Mouse (Mus musculus): Measurements from ENCODE around the gene Klhl11. TPM values are rescaled to one million over a fixed set of nuclear protein-coding genes. Genes with fewer than 3 reads are reported as not detected.

Gene Klhl11
- polyA plus RNA-seq, 1 experiment from 2014 or later: 1.6 TPM

DNA sequence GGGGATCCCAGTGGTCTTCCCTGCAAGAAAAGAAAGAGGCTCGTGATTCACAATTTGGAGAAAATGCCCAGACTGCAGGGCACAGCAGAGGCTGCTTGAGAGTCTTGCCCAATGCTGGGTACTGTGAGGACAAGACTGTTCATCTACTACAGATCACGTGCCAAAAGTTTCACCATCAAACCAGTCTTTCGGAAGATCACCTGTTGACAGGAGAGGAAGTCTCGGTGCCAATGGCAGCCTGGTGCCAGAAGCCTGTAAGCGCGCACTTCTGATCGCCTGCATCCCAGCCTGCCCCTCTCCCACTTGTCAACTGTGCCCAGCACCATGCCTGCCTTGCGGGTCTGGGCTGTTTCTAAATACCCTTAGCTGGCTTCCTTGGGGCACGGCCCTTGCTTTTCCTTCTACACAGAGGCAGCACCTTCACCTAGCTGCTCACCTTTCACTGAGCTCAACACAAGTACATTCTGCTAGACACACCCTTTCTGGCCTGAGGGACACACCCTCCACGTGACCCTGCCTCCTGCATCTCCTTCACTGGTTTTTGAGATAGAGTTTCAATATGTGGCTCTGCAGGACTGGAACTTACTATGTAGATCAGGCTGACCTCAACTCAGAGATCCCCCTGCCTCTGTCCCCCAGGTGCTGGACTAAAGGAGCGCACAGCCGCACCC lies 32.6 kb upstream of the Klhl11 start:
- H3K4me1 ChIP-seq (replicated peaks): peaks cover 22% of the 10 kb centered on the region
- H3K27me3 ChIP-seq: no peaks in the 10 kb centered on the region
- ATAC-seq (ENCODE audit: insufficient read depth): no peak
- no peaks in the 10 kb centered on the region for H3K9me3 ChIP-seq (replicated peaks)
- WGBS (ENCODE audit: insufficient replicate concordance): 82% methylated on average over 12 of the region's 12 CpGs
- H3K9ac ChIP-seq: no peak overlapping the region
- H3K36me3 ChIP-seq (replicated peaks): peaks cover 82% of the 10 kb centered on the region
- no peak overlapping the region for H3K4me2 ChIP-seq
- no peak overlapping the region for H3K27ac ChIP-seq (replicated peaks)
- H3K4me3 ChIP-seq (replicated peaks): no peak overlapping the region

- Histone ChIP-seq H3K4me3 (replicated peaks) (no peak overlapping the region), H3K9me3 (replicated peaks) (no peaks in the 10 kb centered on the region), H3K27ac (replicated peaks) (no peak overlapping the region), H3K4me2 (no peak overlapping the region), H3K36me3 (replicated peaks) (peaks cover 92% of the 10 kb centered on the region), H3K4me1 (replicated peaks) (peaks cover 22% of the 10 kb centered on the region), H3K27me3 (no peaks in the 10 kb centered on the region), H3K9ac (no peak overlapping the region)
- no peak for ATAC-seq (ENCODE audit: insufficient read depth)
- WGBS (ENCODE audit: insufficient replicate concordance): 31% methylated on average over 6 of the region's 6 CpGs
Measured at GRCm38 (mm10) chr11:100501321-100501720, 28.8 kb upstream of the Klhl11 start.

DNA sequence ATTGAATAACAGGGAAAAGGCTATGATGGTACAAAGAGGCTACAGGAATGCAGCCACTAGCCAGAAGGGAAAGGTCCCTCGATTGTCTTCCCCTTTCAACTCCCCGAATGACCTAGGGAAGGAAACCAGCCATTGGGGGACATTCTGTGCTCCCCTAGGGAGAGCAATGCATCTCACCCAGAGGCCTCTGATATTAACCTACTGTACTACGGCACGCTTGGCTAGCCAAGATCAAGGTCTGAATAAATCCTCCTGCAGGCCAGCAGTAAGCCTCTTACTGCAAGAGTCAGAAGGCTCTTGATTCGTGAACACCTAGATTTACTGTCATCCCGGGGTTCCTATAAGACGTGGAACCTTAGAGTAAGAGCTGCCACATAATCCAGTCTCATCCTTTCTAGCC lies 28.1 kb upstream of the Klhl11 start:
- Histone ChIP-seq H3K27me3 (no peaks in the 10 kb centered on the region), H3K4me3 (replicated peaks) (no peak overlapping the region), H3K27ac (replicated peaks) (no peak overlapping the region), H3K9me3 (replicated peaks) (no peaks in the 10 kb centered on the region), H3K4me2 (no peak overlapping the region), H3K4me1 (replicated peaks) (peaks cover 22% of the 10 kb centered on the region), H3K36me3 (replicated peaks) (peaks cover 93% of the 10 kb centered on the region), H3K9ac (no peak overlapping the region)
- WGBS (ENCODE audit: insufficient replicate concordance): 77% methylated on average over 7 of the region's 7 CpGs
- no peak for ATAC-seq (ENCODE audit: insufficient read depth)

GRCm38 (mm10) chr11:100500241-100500640 lies 27.7 kb upstream of the Klhl11 start:
- ATAC-seq (ENCODE audit: insufficient read depth): no peak
- no peak overlapping the region for H3K4me3 ChIP-seq (replicated peaks)
- H3K27me3 ChIP-seq: no peaks in the 10 kb centered on the region
- H3K9me3 ChIP-seq (replicated peaks): no peaks in the 10 kb centered on the region
- peaks cover 18% of the 10 kb centered on the region for H3K4me1 ChIP-seq (replicated peaks)
- H3K36me3 ChIP-seq (replicated peaks): peaks cover 93% of the 10 kb centered on the region
- H3K9ac ChIP-seq: no peak overlapping the region
- WGBS (ENCODE audit: insufficient replicate concordance): 42% methylated on average over 3 of the region's 3 CpGs
- no peak overlapping the region for H3K4me2 ChIP-seq
- no peak overlapping the region for H3K27ac ChIP-seq (replicated peaks)

- no peak for ATAC-seq (ENCODE audit: insufficient read depth)
- Histone ChIP-seq H3K4me1 (replicated peaks) (no peaks in the 10 kb centered on the region), H3K9ac (no peak overlapping the region), H3K27ac (replicated peaks) (no peak overlapping the region), H3K9me3 (replicated peaks) (no peaks in the 10 kb centered on the region), H3K4me2 (no peak overlapping the region), H3K36me3 (replicated peaks) (peaks cover 96% of the 10 kb centered on the region), H3K4me3 (replicated peaks) (no peak overlapping the region), H3K27me3 (no peaks in the 10 kb centered on the region)
- WGBS (ENCODE audit: insufficient replicate concordance): 82% methylated on average over 12 of the region's 12 CpGs
Measured at GRCm38 (mm10) chr11:100493771-100494170, 21.2 kb upstream of the Klhl11 start.

DNA sequence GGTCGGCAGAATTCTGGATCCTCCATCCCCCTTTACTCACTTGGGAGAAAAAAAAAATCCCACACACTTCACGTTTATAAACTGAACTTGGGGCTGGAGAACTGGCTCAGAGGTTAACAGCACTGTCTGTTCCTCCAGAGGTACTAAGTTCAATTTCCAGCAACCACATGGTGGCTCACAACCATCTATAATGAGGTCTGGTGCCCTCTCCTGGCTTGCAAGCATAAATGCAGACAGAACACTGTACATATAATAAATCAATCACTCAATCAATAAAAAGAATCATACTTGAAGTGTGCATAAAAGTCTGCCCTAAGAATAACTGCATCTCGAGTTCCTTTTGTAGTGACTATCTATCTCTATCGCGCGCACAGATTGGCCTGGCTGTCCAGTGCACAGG lies 18.4 kb upstream of the Klhl11 start:
- Histone ChIP-seq H3K9ac (no peak overlapping the region), H3K4me2 (no peak overlapping the region), H3K4me3 (replicated peaks) (no peak overlapping the region), H3K27ac (replicated peaks) (no peak overlapping the region), H3K9me3 (replicated peaks) (no peaks in the 10 kb centered on the region), H3K36me3 (replicated peaks) (peaks cover 91% of the 10 kb centered on the region), H3K27me3 (no peaks in the 10 kb centered on the region), H3K4me1 (replicated peaks) (no peaks in the 10 kb centered on the region)
- no peak for ATAC-seq (ENCODE audit: insufficient read depth)
- 80% methylated on average over 6 of the region's 6 CpGs for WGBS (ENCODE audit: insufficient replicate concordance)

GRCm38 (mm10) chr11:100485801-100486538 lies 13.4 kb upstream of the Klhl11 start:
- H3K4me2 ChIP-seq: no peak overlapping the region
- no peaks in the 10 kb centered on the region for H3K27me3 ChIP-seq
- no peak overlapping the region for H3K27ac ChIP-seq (replicated peaks)
- ATAC-seq (ENCODE audit: insufficient read depth): no peak
- WGBS (ENCODE audit: insufficient replicate concordance): 76% methylated on average over 8 of the region's 8 CpGs
- H3K4me1 ChIP-seq (replicated peaks): no peaks in the 10 kb centered on the region
- H3K9ac ChIP-seq: no peak overlapping the region
- H3K9me3 ChIP-seq (replicated peaks): no peaks in the 10 kb centered on the region
- H3K36me3 ChIP-seq (replicated peaks): peaks cover 95% of the 10 kb centered on the region
- H3K4me3 ChIP-seq (replicated peaks): no peak overlapping the region

DNA sequence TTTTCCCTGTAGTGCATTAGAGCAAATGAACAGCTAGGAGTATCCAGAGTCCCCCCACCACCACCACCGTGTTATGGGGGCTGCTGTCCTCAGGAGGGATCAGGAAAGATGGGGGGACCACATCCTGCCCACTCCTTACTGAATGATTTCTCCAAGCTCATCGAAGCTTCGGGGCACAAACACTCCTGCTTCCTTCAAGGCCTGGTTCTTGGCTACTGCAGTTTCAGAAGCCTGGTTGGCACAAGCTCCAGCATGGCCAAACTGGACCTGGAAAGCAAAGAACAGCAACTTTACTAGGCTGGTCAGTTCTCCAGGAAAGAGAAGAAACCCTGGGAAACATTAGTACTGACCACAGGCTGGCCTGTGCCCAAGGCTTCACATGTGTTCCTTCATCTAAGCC lies 11.9 kb upstream of the Klhl11 start:
- H3K4me2 ChIP-seq: no peak overlapping the region
- ATAC-seq (ENCODE audit: insufficient read depth): no peak
- no peak overlapping the region for H3K9ac ChIP-seq
- H3K27ac ChIP-seq (replicated peaks): no peak overlapping the region
- 78% methylated on average over 3 of the region's 3 CpGs for WGBS (ENCODE audit: insufficient replicate concordance)
- H3K36me3 ChIP-seq (replicated peaks): peaks cover 91% of the 10 kb centered on the region
- H3K27me3 ChIP-seq: no peaks in the 10 kb centered on the region
- H3K4me3 ChIP-seq (replicated peaks): no peak overlapping the region
- H3K4me1 ChIP-seq (replicated peaks): no peaks in the 10 kb centered on the region
- no peaks in the 10 kb centered on the region for H3K9me3 ChIP-seq (replicated peaks)

- H3K36me3 ChIP-seq (replicated peaks): peaks cover 79% of the 10 kb centered on the region
Measured at GRCm38 (mm10) chr11:100479152-100479551, 6.6 kb upstream of the Klhl11 start.

GRCm38 (mm10) chr11:100476281-100476680 lies 3.7 kb upstream of the Klhl11 start:
- Histone ChIP-seq H3K36me3 (replicated peaks) (peaks cover 50% of the 10 kb centered on the region), H3K9ac (no peak overlapping the region), H3K4me3 (replicated peaks) (no peak overlapping the region), H3K27ac (replicated peaks) (no peak overlapping the region), H3K4me1 (replicated peaks) (peaks cover 13% of the 10 kb centered on the region), H3K27me3 (no peaks in the 10 kb centered on the region), H3K4me2 (no peak overlapping the region), H3K9me3 (replicated peaks) (no peaks in the 10 kb centered on the region)
- no peak for ATAC-seq (ENCODE audit: insufficient read depth)
- 81% methylated on average over 5 of the region's 5 CpGs for WGBS (ENCODE audit: insufficient replicate concordance)

More at GRCm38 (mm10) chr11:100479152-100479551, 6.6 kb upstream of the Klhl11 start:
- Histone ChIP-seq H3K4me2 (no peak overlapping the region), H3K9me3 (replicated peaks) (no peaks in the 10 kb centered on the region), H3K4me3 (replicated peaks) (no peak overlapping the region), H3K9ac (no peak overlapping the region), H3K27me3 (no peaks in the 10 kb centered on the region), H3K4me1 (replicated peaks) (no peaks in the 10 kb centered on the region), H3K27ac (replicated peaks) (no peak overlapping the region)
- no peak for ATAC-seq (ENCODE audit: insufficient read depth)
- WGBS (ENCODE audit: insufficient replicate concordance): 76% methylated on average over 7 of the region's 7 CpGs

DNA sequence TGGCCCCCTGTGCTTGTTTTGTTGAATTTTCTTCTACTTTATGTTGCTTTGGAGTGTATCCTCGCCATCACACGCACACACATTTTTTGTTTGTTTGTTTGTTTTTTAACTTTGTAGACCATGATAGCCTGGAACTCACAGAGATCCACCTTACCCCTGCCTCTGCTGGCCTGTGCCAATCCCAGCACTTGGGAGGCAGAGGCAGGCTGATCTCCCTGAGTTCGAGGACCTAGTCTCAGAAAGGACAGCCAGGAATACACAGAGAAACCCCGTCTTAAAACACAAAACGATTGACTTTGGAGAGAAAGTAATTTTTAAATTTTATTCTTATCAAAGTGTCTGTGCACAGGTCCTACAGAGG lies 374 bp upstream of the Klhl11 start:
- WGBS (ENCODE audit: insufficient replicate concordance): 24% methylated on average over 5 of the region's 5 CpGs
- ATAC-seq (ENCODE audit: insufficient read depth): peak; percentile 53
- Histone ChIP-seq H3K9me3 (replicated peaks) (no peaks in the 10 kb centered on the region), H3K36me3 (replicated peaks) (peaks cover 20% of the 10 kb centered on the region), H3K27ac (replicated peaks) (peak overlapping the region; percentile 21; the same call in 1 of the 2 replicates), H3K4me2 (peak overlapping the region; percentile 97), H3K9ac (peak overlapping the region; percentile 95; the same call in 1 of the 2 replicates), H3K4me3 (replicated peaks) (peak overlapping the region; percentile 96), H3K27me3 (no peaks in the 10 kb centered on the region), H3K4me1 (replicated peaks) (peaks cover 30% of the 10 kb centered on the region)

All from liver, embryonic 15.5 days (tissue).